In the genomic region with DNA sequence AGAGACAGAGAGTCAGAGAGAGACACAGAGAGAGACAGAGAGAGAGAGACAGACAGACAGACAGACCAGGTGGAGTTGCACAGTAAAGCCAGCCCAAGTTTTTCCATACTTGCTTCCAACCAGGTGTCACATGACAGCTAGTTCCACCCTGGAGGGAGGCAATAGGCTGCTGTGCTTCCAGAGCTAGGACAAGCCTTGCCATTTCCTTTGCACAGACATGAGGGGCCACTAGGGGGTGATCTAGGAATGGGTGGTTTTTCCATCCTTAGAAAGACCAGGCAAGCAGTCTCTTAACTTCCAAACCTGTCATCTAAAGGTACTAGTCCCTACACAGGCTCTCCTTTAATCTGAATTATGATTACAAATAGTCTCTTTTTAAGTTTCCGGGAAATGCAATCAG, we compare ENCODE assay signal across 8 mouse cellular contexts.
DNase-seq lines count a peak whose midpoint lies in the region; ATAC-seq and TF ChIP-seq lines count a peak whose summit lies in the region.

No protein-coding gene starts in this region.

- no peak overlapping the region for H3K27ac ChIP-seq in MEL (ENCODE audit: control insufficient read depth, low read depth, low read length)
- H3K27ac ChIP-seq in forebrain, embryonic 16.5 days (ENCODE audit: low read length) = no peak overlapping the region
- no peak overlapping the region for H3K27ac ChIP-seq in lung, embryonic 15.5 days

- no peak for TF ChIP-seq EP300 in MEL (IDR thresholded peaks at IDR 0.05; ENCODE audit: low read depth in 1 of 2, low read length in 2 of 2)

- 48% methylated on average over 1 of the region's 1 CpGs for WGBS in forebrain, embryonic 16.5 days
- WGBS in lung, embryonic 15.5 days = 6% methylated on average over 1 of the region's 1 CpGs

- H3K9me3 ChIP-seq in MEL (replicated peaks; ENCODE audit: insufficient read depth, low read length) = no peaks in the 10 kb centered on the region
- no peaks in the 10 kb centered on the region for H3K9me3 ChIP-seq in forebrain, embryonic 16.5 days (ENCODE audit: control insufficient read depth, low read length)
- no peaks in the 10 kb centered on the region for H3K9me3 ChIP-seq in lung, embryonic 15.5 days

- TF ChIP-seq POLR2A in MEL (IDR thresholded peaks at IDR 0.05; ENCODE audit: control insufficient read depth in 1 of 2, insufficient read depth in 1 of 2, low read depth in 1 of 2, low read length in 2 of 2, poor library complexity in 1 of 2) = no peak

- no peak overlapping the region for H3K9ac ChIP-seq in MEL (ENCODE audit: control insufficient read depth, low read depth, low read length, poor library complexity, severe bottlenecking)
- no peak overlapping the region for H3K9ac ChIP-seq in forebrain, embryonic 16.5 days (replicated peaks; ENCODE audit: low read depth, low read length)
- no peak overlapping the region for H3K9ac ChIP-seq in lung, embryonic 15.5 days

- peaks cover 6 to 7% of the 10 kb centered on the region in 2 experiments for H3K4me1 ChIP-seq in MEL (ENCODE audit: control insufficient read depth in 1 of 2, insufficient read depth in 2 of 2, low read length in 2 of 2)
- H3K4me1 ChIP-seq in forebrain, embryonic 16.5 days (replicated peaks; ENCODE audit: control insufficient read depth, insufficient read depth, low read length) = peaks cover 20% of the 10 kb centered on the region
- peaks cover 61% of the 10 kb centered on the region for H3K4me1 ChIP-seq in lung, embryonic 15.5 days

- H3K79me2 ChIP-seq in MEL (ENCODE audit: control insufficient read depth, insufficient read depth, low read length, poor library complexity) = no peaks in the 10 kb centered on the region

- no peaks in the 10 kb centered on the region for H3K27me3 ChIP-seq in MEL (ENCODE audit: control insufficient read depth in 1 of 2, insufficient read depth in 2 of 2, low read length in 2 of 2)
- H3K27me3 ChIP-seq in forebrain, embryonic 16.5 days (replicated peaks; ENCODE audit: control insufficient read depth, insufficient read depth, low read length) = peaks cover 12% of the 10 kb centered on the region; the same call in 1 of the 2 replicates
- no peaks in the 10 kb centered on the region for H3K27me3 ChIP-seq in lung, embryonic 15.5 days

- peak; percentile 68 to 96 (median 91) for TF ChIP-seq CTCF in MEL (IDR thresholded peaks at IDR 0.05 in 2 of 3, conservative IDR thresholded peaks at IDR 0.05 in 1 of 3; ENCODE audit: control insufficient read depth in 1 of 3, insufficient read depth in 1 of 3, low read depth in 2 of 3, low read length in 3 of 3, poor library complexity in 1 of 3, severe bottlenecking in 1 of 3)

- H3K36me3 ChIP-seq in MEL (ENCODE audit: control insufficient read depth in 1 of 2, insufficient read depth in 2 of 2, low read length in 2 of 2) = peaks cover 0 to 10% of the 10 kb centered on the region in 2 experiments; a peak in 2 of 4 replicates
- no peaks in the 10 kb centered on the region for H3K36me3 ChIP-seq in forebrain, embryonic 16.5 days (ENCODE audit: control insufficient read depth, insufficient read depth)
- H3K36me3 ChIP-seq in lung, embryonic 15.5 days = no peaks in the 10 kb centered on the region

- peak; percentile 69 for ATAC-seq in forebrain, embryonic 16.5 days
- peak; percentile 35; the same call in 1 of the 2 replicates for ATAC-seq in lung, embryonic 15.5 days (ENCODE audit: borderline replicate concordance, extremely low read depth, low FRiP score, low TSS enrichment)

- H3K4me2 ChIP-seq in forebrain, embryonic 16.5 days (ENCODE audit: low read length) = no peak overlapping the region
- no peak overlapping the region for H3K4me2 ChIP-seq in lung, embryonic 15.5 days

- H3K4me3 ChIP-seq in MEL (ENCODE audit: control insufficient read depth in 1 of 2, insufficient read depth in 1 of 2, low read depth in 2 of 2, low read length in 2 of 2) = no peak overlapping the region
- no peak overlapping the region for H3K4me3 ChIP-seq in forebrain, embryonic 16.5 days (replicated peaks; ENCODE audit: low read length)
- no peak overlapping the region for H3K4me3 ChIP-seq in lung, embryonic 15.5 days

- peak; percentile 84 for DNase-seq in MEL (ENCODE audit: low read depth, low spot score)
- DNase-seq in c-Kit-negative CD71-positive TER-119-positive erythroid progenitor cells, embryonic 14.5 days (ENCODE audit: low read depth, low spot score) = peak; percentile 5
- peak; percentile 73 to 84 for DNase-seq in heart, postnatal 14 days
- peak; percentile 81 to 86 for DNase-seq in kidney, postnatal 4 days
- DNase-seq in retina, postnatal 7 days (ENCODE audit: low read depth, low spot score) = peak; percentile 48
- peak; percentile 80 for DNase-seq in urinary bladder, postnatal 14 days (ENCODE audit: low spot score)

- TF ChIP-seq RAD21 in MEL (IDR thresholded peaks at IDR 0.05; ENCODE audit: low read depth, low read length) = peak; percentile 99

- intact Hi-C loops in heart, postnatal 14 days (cut with DNase I) = loop anchor here (1.0 to 2.0 kb wide), 3 partner anchors 110 to 350 kb away; partner anchors contain the start of gene Pdzrn3

TF ChIP-seq in MEL, 35 proteins besides CTCF, POLR2A, EP300 and RAD21:
- TF ChIP-seq USF1 (IDR thresholded peaks at IDR 0.05; ENCODE audit: low read depth, low read length) (peak; percentile 66; the same call in 1 of the 2 replicates), NELFE (IDR thresholded peaks at IDR 0.05; ENCODE audit: low read depth, low read length) (no peak), HCFC1 (IDR thresholded peaks at IDR 0.05; ENCODE audit: low read depth, low read length) (no peak), BHLHE40 (IDR thresholded peaks at IDR 0.05; ENCODE audit: borderline replicate concordance, low read depth, low read length) (no peak), MXI1 (IDR thresholded peaks at IDR 0.05; ENCODE audit: low read depth, low read length) (no peak), ETS1 (IDR thresholded peaks at IDR 0.05; ENCODE audit: low read depth, low read length) (no peak), SMC3 (IDR thresholded peaks at IDR 0.05; ENCODE audit: low read depth, low read length) (peak; percentile 99), ZC3H11A (IDR thresholded peaks at IDR 0.05; ENCODE audit: low read depth, low read length) (peak; percentile 99)

Comparison
In these comparisons a context has a peak if more than half of its experiments do, and no peak if none do; other contexts are left out.
1. DNase-seq: peak in every context shown above with its lines; median percentile 84 in MEL; 84 in kidney, postnatal 4 days; 80 in urinary bladder, postnatal 14 days; 78 in heart, postnatal 14 days; 48 in retina, postnatal 7 days; 5 in c-Kit-negative CD71-positive TER-119-positive erythroid progenitor cells, embryonic 14.5 days.